Mouse (Mus musculus): ENCODE data around the gene Hsd3b4. TPM values are rescaled to one million over a fixed set of nuclear protein-coding genes. Genes with fewer than 3 reads are reported as not detected.
"Not testable (repeated sequence)": the region's sequence is repeated elsewhere in the genome, so short reads cannot be mapped to it uniquely, and the experiment has no call there.

Hsd3b4 gene
- total RNA-seq (2022) = not detected

DNA sequence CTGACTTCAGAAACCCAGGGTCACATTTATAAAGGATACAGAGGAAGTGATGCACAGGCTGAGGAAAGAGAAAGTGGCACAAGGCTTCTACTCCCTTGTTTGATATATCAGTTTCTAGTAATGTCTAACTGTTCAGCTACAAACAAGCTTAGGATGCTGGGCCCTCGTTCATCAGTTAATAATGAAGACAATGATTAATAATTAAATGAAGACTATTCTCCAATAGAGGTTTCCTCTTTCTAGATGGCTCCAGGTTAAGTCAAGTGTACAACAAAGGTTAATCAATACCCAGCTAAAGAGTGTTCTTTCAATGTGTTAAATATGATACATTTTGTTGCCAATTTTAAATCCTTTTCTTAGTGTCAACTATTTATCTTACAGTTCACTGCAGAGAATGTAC is at the start of gene Hsd3b4:
TSS of gene Hsd3b4 (minus strand) at position 101 of the 400 bp plus-strand sequence.
- not testable (repeated sequence) for DNase-seq (ENCODE audit: low spot score)

DNA sequence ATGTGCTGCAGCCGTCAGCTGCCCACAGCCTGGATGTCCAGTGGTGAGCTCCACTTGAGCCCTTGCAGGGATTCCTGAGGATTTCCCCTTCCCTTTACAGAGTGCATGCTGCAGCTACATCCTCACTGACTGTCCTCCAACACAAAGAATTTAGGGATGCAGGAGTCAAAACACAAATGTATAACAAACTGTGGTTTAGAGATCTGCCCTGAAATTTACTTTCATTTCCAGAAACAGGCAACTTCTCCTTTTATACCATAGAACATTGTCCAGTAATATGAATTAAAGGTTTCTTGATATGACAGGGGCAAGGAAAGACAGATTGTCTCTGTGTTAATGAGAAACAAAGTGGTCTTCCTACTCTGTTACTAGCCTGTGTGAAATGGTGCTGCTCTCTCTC is 40.5 kb upstream of the Hsd3b4 start:
- DNase-seq (ENCODE audit: low spot score) = not testable (repeated sequence)

- not testable (repeated sequence) for DNase-seq (ENCODE audit: low spot score)
These were observed 39.9 kb upstream of the Hsd3b4 start for GRCm38 (mm10) chr3:98550215-98550614.

DNA sequence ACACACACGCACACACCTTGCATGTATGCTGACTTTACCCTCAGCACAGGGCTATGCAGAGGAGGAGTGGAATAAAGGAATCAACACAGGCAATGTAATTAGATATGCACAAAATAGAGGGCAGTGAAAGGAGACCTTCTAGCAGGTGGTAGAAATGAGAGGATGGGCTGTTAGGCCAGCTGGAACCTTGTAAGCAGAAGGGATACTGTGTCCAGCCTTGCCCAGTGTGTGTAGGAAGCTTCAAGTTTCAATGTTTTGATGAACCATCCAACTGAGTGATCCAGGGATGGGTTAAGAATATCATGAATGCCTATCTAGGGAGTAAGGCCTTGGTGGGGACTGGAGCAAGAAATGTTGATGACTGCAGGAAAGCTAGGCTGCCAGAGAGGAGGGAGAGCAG is 38.2 kb upstream of the Hsd3b4 start:
- DNase-seq (ENCODE audit: low spot score) = not testable (repeated sequence)

DNA sequence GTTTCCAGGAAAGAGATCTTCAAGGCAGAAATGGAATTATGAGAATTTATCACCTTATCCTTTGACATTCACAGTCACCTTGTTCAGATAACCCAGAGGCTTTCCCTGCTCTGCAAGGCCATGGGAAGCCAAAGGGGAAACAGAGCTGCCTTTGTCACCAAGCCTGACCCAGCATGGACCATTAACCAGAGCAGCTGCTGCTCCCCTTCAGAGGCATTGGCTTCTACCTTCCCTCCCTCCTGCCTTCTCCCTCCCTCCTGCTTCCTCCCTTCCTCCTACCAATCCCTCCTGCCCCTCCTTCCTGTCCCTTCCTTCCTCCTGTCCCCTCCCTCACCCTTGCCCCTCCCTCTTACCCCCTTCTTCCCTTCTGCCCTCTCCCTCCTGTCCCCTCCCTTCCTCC is 37.3 kb upstream of the Hsd3b4 start:
- not testable (repeated sequence) for DNase-seq (ENCODE audit: low spot score)

DNA sequence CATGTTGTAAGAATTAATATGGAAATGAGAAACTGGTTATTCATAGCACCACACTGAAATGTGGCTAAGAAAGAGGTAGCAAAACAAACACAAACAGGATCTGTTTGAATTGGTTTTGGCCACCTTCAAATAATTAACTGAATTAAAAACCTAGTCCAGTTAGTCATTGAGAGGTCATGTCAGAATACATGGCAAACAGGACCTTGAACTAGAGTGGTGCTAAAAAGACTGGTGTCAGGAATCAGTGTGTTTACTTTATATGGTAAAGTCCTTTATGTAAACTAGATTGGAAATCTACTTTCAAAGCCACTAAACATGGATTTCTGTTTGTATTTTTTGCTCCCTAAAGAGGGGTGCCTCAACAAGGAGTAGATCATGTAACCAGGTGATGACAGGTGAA is 14.7 kb upstream of the Hsd3b4 start:
- DNase-seq (ENCODE audit: low spot score) = not testable (repeated sequence)

DNA sequence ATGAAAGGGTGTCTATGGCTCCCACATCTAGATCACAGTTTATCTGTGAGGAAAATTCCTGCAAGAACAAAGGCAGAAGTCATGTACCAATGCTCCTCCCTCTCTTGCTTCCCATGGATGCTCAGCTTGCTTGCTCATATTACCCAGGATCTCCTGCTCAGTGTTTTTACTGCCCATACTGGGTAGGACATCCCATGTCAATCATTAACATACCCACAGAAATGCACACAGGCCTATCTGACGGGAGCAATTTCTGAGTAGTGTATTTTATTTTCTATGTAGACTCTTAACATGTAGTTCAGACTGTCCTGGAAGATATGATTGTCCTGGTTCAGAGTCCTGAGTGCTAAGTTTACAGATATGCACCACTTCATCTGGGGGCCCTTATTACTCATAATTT is 14.2 kb upstream of the Hsd3b4 start:
- not testable (repeated sequence) for DNase-seq (ENCODE audit: low spot score)

DNA sequence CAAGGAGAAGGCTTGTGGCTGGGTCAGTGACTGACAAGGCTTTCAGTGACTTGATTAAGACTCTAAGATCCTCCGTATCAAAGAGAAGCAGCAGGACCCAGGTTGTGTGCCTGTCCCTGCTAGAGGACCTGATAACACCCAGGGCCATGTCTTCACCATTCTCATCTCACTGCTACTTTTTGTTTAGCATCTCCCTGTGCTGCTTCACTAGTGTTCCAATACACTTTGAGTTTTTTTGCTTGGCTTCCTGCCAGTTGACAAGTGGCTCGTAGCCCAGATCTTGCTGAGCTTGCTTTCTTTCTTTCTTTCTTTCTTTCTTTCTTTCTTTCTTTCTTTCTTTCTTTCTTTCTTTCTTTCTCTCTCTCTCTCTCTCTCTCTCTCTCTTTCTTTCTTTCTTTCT is 12.5 kb upstream of the Hsd3b4 start:
- DNase-seq (ENCODE audit: low spot score) = not testable (repeated sequence)

- DNase-seq (ENCODE audit: low spot score) = not testable (repeated sequence)
These were observed 3.1 kb downstream of the Hsd3b4 start for GRCm38 (mm10) chr3:98507229-98507628.

DNA sequence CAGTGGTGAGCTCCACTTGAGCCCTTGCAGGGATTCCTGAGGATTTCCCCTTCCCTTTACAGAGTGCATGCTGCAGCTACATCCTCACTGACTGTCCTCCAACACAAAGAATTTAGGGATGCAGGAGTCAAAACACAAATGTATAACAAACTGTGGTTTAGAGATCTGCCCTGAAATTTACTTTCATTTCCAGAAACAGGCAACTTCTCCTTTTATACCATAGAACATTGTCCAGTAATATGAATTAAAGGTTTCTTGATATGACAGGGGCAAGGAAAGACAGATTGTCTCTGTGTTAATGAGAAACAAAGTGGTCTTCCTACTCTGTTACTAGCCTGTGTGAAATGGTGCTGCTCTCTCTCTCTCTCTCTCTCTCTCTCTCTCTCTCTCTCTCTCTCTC is 12.9 kb downstream of the Hsd3b4 start:
- DNase-seq (ENCODE audit: low spot score) = not testable (repeated sequence)

GRCm38 (mm10) chr3:98496762-98497161 is 13.6 kb downstream of the Hsd3b4 start:
- DNase-seq (ENCODE audit: low spot score) = not testable (repeated sequence)

- DNase-seq (ENCODE audit: low spot score) = not testable (repeated sequence)
These were observed 15.3 kb downstream of the Hsd3b4 start for GRCm38 (mm10) chr3:98495055-98495454.

GRCm38 (mm10) chr3:98494184-98494583 is 16.1 kb downstream of the Hsd3b4 start:
- not testable (repeated sequence) for DNase-seq (ENCODE audit: low spot score)

- DNase-seq (ENCODE audit: low spot score) = not testable (repeated sequence)
These were observed 38.8 kb downstream of the Hsd3b4 start for GRCm38 (mm10) chr3:98471499-98471898.

DNA sequence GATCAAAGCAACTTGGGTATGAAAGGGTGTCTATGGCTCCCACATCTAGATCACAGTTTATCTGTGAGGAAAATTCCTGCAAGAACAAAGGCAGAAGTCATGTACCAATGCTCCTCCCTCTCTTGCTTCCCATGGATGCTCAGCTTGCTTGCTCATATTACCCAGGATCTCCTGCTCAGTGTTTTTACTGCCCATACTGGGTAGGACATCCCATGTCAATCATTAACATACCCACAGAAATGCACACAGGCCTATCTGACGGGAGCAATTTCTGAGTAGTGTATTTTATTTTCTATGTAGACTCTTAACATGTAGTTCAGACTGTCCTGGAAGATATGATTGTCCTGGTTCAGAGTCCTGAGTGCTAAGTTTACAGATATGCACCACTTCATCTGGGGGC is 39.3 kb downstream of the Hsd3b4 start:
- DNase-seq (ENCODE audit: low spot score) = not testable (repeated sequence)

DNA sequence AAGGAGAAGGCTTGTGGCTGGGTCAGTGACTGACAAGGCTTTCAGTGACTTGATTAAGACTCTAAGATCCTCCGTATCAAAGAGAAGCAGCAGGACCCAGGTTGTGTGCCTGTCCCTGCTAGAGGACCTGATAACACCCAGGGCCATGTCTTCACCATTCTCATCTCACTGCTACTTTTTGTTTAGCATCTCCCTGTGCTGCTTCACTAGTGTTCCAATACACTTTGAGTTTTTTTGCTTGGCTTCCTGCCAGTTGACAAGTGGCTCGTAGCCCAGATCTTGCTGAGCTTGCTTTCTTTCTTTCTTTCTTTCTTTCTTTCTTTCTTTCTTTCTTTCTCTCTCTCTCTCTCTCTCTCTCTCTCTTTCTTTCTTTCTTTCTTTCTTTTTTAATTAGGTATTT is 41.0 kb downstream of the Hsd3b4 start:
- not testable (repeated sequence) for DNase-seq (ENCODE audit: low spot score)

- DNase-seq (ENCODE audit: low spot score) = not testable (repeated sequence)
These were observed 53.3 kb downstream of the Hsd3b4 start, which contains the start of gene Gm4450 for GRCm38 (mm10) chr3:98457026-98457425. Gm4450 (minus strand) TSS chr3:98457126.

DNA sequence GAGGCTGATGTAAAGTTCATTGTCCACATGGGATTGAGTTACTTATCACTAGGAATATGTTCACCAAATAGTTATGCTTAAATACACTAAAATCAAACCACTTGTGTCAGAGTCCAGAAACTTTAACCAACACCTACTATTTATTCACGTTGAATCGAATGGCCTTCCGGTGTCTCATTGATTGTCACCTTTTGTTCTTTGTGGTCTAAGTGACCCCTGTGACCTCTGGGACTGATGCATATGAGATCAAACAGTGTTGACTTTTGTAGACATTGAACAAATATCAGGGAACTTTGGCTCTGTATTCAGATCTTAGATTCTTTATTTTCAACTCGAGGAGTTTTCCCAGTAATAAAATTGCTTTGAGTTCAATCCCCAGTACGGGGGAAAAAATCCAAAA is 56.5 kb downstream of the Hsd3b4 start:
- not testable (repeated sequence) for DNase-seq (ENCODE audit: low spot score)

Other genes with a start within 250 kb of the Hsd3b4 start
- gene Hmgcs2, start 230.1 kb downstream of the Hsd3b4 start, total RNA-seq (2022) = 10 to 100 TPM in 1 of 4 experiments, 1 to 10 TPM in 3; 7.5 to 13.9 (median 9.0) TPM
- gene Phgdh, start 170.5 kb downstream of the Hsd3b4 start, total RNA-seq (2022) = 1 to 10 TPM; 1.1 to 1.8 (median 1.5) TPM
- gene Zfp697, start 128.1 kb downstream of the Hsd3b4 start, total RNA-seq (2022) = 1 to 10 TPM; 6.9 to 8.7 (median 7.4) TPM
- gene Gm4450, start 53.4 kb downstream of the Hsd3b4 start, total RNA-seq (2022) = not detected
- gene Gm10681, start 78.3 kb upstream of the Hsd3b4 start, total RNA-seq (2022) = not detected
- not detected for gene Hsd3b5, start 119.7 kb upstream of the Hsd3b4 start, total RNA-seq (2022)
- not detected for gene Hsd3b2, start 214.0 kb upstream of the Hsd3b4 start, total RNA-seq (2022)